ENCODE assay signal across 35 mouse cellular contexts in the genomic region with DNA sequence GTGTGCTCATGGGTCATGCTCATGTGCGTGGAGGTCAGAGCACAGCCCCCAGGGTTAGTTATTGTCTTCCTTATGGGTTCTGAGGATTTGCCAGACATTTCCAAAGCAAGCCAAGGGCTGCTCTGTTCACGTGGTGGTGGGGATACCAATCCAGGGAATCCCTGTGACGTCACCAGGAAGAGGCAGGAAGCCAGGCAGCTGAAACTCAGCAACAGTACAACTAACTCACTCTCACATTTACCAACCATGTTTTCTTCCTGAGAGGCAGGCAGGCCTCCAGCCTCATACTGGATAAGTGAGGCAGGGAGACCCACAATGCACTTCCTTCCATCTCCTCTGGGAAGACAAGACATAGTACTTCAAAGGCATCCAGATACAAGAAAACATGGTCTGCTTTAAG. TPM values are rescaled to one million over a fixed set of nuclear protein-coding genes. Genes with fewer than 3 reads are reported as not detected.
"Had no signal": no experiment of that assay in that cellular context is flagged by ENCODE, and none has a peak within 500 bp of the region (broad histone marks: within the 10 kb centered on the region; RNA-seq: fewer than 3 reads in every experiment).

No protein-coding gene starts in this region.

- H3K4me2 ChIP-seq: heart, embryonic 13.5 days; hindbrain, embryonic 12.5 days; hindbrain, embryonic 14.5 days; intestine, embryonic 15.5 days; limb, embryonic 12.5 days; liver, embryonic 11.5 days; liver, embryonic 13.5 days; liver, embryonic 15.5 days had no signal

- H3K9me3 ChIP-seq: heart, embryonic 13.5 days; hindbrain, embryonic 10.5 days; hindbrain, embryonic 12.5 days; intestine, embryonic 15.5 days; limb, embryonic 10.5 days; limb, embryonic 12.5 days; liver, embryonic 13.5 days; liver, embryonic 15.5 days had no signal

- H3K4me3 ChIP-seq: gastrocnemius, adult 2 months; heart, embryonic 13.5 days; hindbrain, embryonic 10.5 days; hindbrain, embryonic 12.5 days; intestine, embryonic 15.5 days; layer of hippocampus, adult 2 months; left cerebral cortex, adult 2 months; limb, embryonic 10.5 days; limb, embryonic 12.5 days; liver, embryonic 13.5 days; liver, embryonic 15.5 days had no signal

- H3K9ac ChIP-seq: heart, embryonic 13.5 days; hindbrain, embryonic 12.5 days; hindbrain, embryonic 14.5 days; intestine, embryonic 15.5 days; limb, embryonic 12.5 days; liver, embryonic 13.5 days; liver, embryonic 15.5 days; liver, postnatal 0 days had no signal

- H3K4me1 ChIP-seq: hindbrain, embryonic 10.5 days; hindbrain, embryonic 12.5 days; intestine, embryonic 15.5 days; limb, embryonic 10.5 days; limb, embryonic 12.5 days had no signal

- ATAC-seq: forebrain, embryonic 16.5 days; hindbrain, embryonic 16.5 days; inflammation-experienced regulatory T-cells, adult 6 months; intestine, embryonic 15.5 days; intestine, postnatal 0 days; liver, postnatal 0 days had no signal

- DNase-seq: gastrocnemius, adult 2 months; gastrocnemius, postnatal 10 days; gastrocnemius, postnatal 25 days; kidney, adult 18-20 months; kidney, adult 8-10 months; kidney, postnatal 10 days; kidney, postnatal 25 days; kidney, postnatal 4 days; liver; liver, embryonic 13.5 days; liver, postnatal 0 days had no signal

- H3K27ac ChIP-seq: gastrocnemius, adult 2 months; heart, embryonic 13.5 days; hindbrain, embryonic 10.5 days; hindbrain, embryonic 12.5 days; hindbrain, embryonic 14.5 days; intestine, embryonic 15.5 days; layer of hippocampus, adult 2 months; left cerebral cortex, adult 2 months; limb, embryonic 10.5 days; limb, embryonic 12.5 days; liver, embryonic 13.5 days; liver, embryonic 15.5 days had no signal

- H3K27me3 ChIP-seq: heart, embryonic 13.5 days; hindbrain, embryonic 12.5 days; intestine, embryonic 15.5 days; limb, embryonic 12.5 days; liver, embryonic 13.5 days; liver, embryonic 15.5 days had no signal

RNA-seq across cellular contexts. Expression of a gene that starts 16.0 kb away (rescaled TPM):
- total RNA-seq: gastrocnemius, adult 2 months; gastrocnemius, postnatal 25 days; gastrocnemius, postnatal 4 days; granulocyte monocyte progenitor cell, adult 5-6 weeks; layer of hippocampus, postnatal 10 days had no signal
- polyA plus RNA-seq: heart, embryonic 13.5 days; hindbrain, embryonic 10.5 days; hindbrain, embryonic 12.5 days; hindbrain, embryonic 14.5 days; hindbrain, embryonic 16.5 days; inflammation-experienced regulatory T-cells, adult 6 months; intestine, embryonic 15.5 days; intestine, postnatal 0 days; kidney, embryonic 14.5 days; kidney, embryonic 16.5 days; limb, embryonic 10.5 days; limb, embryonic 12.5 days; liver, embryonic 11.5 days; liver, embryonic 13.5 days; liver, embryonic 15.5 days; liver, postnatal 0 days had no signal

RNA-seq across cellular contexts. Expression of a gene that starts 22.4 kb away (rescaled TPM):
- total RNA-seq: gastrocnemius, adult 2 months; gastrocnemius, postnatal 10 days; gastrocnemius, postnatal 25 days; gastrocnemius, postnatal 4 days; granulocyte monocyte progenitor cell, adult 5-6 weeks; heart, postnatal 14 days; layer of hippocampus, adult 2 months; layer of hippocampus, postnatal 10 days; layer of hippocampus, postnatal 25 days had no signal
- polyA plus RNA-seq: frontal cortex, adult 2 months; heart, embryonic 13.5 days; heart, postnatal 0 days; hindbrain, embryonic 10.5 days; hindbrain, embryonic 12.5 days; hindbrain, embryonic 14.5 days; inflammation-experienced regulatory T-cells, adult 6 months; intestine, embryonic 15.5 days; intestine, postnatal 0 days; kidney, embryonic 14.5 days; limb, embryonic 10.5 days; limb, embryonic 12.5 days; liver, embryonic 11.5 days; liver, embryonic 13.5 days; liver, embryonic 15.5 days; liver, postnatal 0 days had no signal
